Mouse (Mus musculus): ENCODE measurements around the gene Mindy1.

Gene Mindy1

GRCm38 (mm10) chr3:95281216-95282126, at the start of gene Mindy1, which contains the start of gene Prune1:
Mindy1 (plus strand) TSS chr3:95281345.
Prune1 (minus strand) TSS chr3:95282076.
- peak; percentile 95 for DNase-seq (ENCODE audit: low read depth)

GRCm38 (mm10) chr3:95232771-95233170, 48.4 kb upstream of the Mindy1 start:
- DNase-seq (ENCODE audit: low read depth) = no peak

- no peak for DNase-seq (ENCODE audit: low read depth)
Observed at GRCm38 (mm10) chr3:95233303-95233980, 47.7 kb upstream of the Mindy1 start.

GRCm38 (mm10) chr3:95235386-95236301, 45.5 kb upstream of the Mindy1 start:
- no peak for DNase-seq (ENCODE audit: low read depth)

GRCm38 (mm10) chr3:95237541-95238099, 43.5 kb upstream of the Mindy1 start:
- DNase-seq (ENCODE audit: low read depth) = no peak

- DNase-seq (ENCODE audit: low read depth) = no peak
Observed at GRCm38 (mm10) chr3:95239022-95239421, 42.1 kb upstream of the Mindy1 start.

- DNase-seq (ENCODE audit: low read depth) = no peak
Observed at GRCm38 (mm10) chr3:95239971-95240370, 41.2 kb upstream of the Mindy1 start.

GRCm38 (mm10) chr3:95240900-95241299, 40.2 kb upstream of the Mindy1 start:
- no peak for DNase-seq (ENCODE audit: low read depth)

GRCm38 (mm10) chr3:95241498-95241897, 39.6 kb upstream of the Mindy1 start, which contains the start of gene Gm128:
Gm128 (minus strand) TSS chr3:95241598.
- no peak for DNase-seq (ENCODE audit: low read depth)

- DNase-seq (ENCODE audit: low read depth) = no peak
Observed at GRCm38 (mm10) chr3:95243086-95243485, 38.1 kb upstream of the Mindy1 start.

GRCm38 (mm10) chr3:95246465-95247231, 34.5 kb upstream of the Mindy1 start:
- no peak for DNase-seq (ENCODE audit: low read depth)

GRCm38 (mm10) chr3:95247660-95248336, 33.3 kb upstream of the Mindy1 start:
- no peak for DNase-seq (ENCODE audit: low read depth)

- no peak for DNase-seq (ENCODE audit: low read depth)
Observed at GRCm38 (mm10) chr3:95250361-95250760, 30.8 kb upstream of the Mindy1 start.

- DNase-seq (ENCODE audit: low read depth) = no peak
Observed at GRCm38 (mm10) chr3:95250783-95251424, 30.2 kb upstream of the Mindy1 start, which contains the start of gene Bnipl. Bnipl (minus strand) TSS chr3:95251193.

GRCm38 (mm10) chr3:95256931-95257330, 24.2 kb upstream of the Mindy1 start:
- DNase-seq (ENCODE audit: low read depth) = no peak

- no peak for DNase-seq (ENCODE audit: low read depth)
Observed at GRCm38 (mm10) chr3:95261975-95262374, 19.2 kb upstream of the Mindy1 start.

- DNase-seq (ENCODE audit: low read depth) = peak; percentile 57
Observed at GRCm38 (mm10) chr3:95263089-95263739, 17.9 kb upstream of the Mindy1 start.

GRCm38 (mm10) chr3:95264724-95265123, 16.4 kb upstream of the Mindy1 start:
- DNase-seq (ENCODE audit: low read depth) = no peak

- DNase-seq (ENCODE audit: low read depth) = no peak
Observed at GRCm38 (mm10) chr3:95266052-95266451, 15.1 kb upstream of the Mindy1 start.

Measured in c-Kit-positive CD71-negative TER-119-negative erythroid progenitor cells, embryonic 14.5 days (primary cell).